Mouse (Mus musculus) heart, embryonic 11.5 days (tissue): Measurements from ENCODE around the gene Fcgrt. TPM values are rescaled to one million over a fixed set of nuclear protein-coding genes. Genes with fewer than 3 reads are reported as not detected.

Source experiments
- ATAC-seq: fragments of 200-750 bp; cut with Nextera tagmentation; replicated peaks from 2 replicates; pipeline ENCODE4 v1.8.0; 2017; ENCODE audit warnings: moderate library complexity; ENCODE audit not compliant: insufficient number of reproducible peaks, low FRiP score, low TSS enrichment
- H3K27ac ChIP-seq: fragments of 300-500 bp; sonication (generic); 2 replicates; pipeline ENCODE4 v1.5.1; 2014; ENCODE audit warnings: mild to moderate bottlenecking, low read depth, low read length
- H3K27me3 ChIP-seq: fragments of 300-500 bp; sonication (generic); 2 replicates; pipeline ENCODE4 v1.6.1; 2014; ENCODE audit warnings: mild to moderate bottlenecking, low read length, mixed read lengths; ENCODE audit not compliant: control insufficient read depth, insufficient read depth
- H3K36me3 ChIP-seq: fragments of 300-500 bp; sonication (generic); 2 replicates; pipeline ENCODE4 v1.6.1; 2014; ENCODE audit warnings: mild to moderate bottlenecking, low read length, moderate library complexity, mixed read lengths; ENCODE audit not compliant: control insufficient read depth, insufficient read depth
- H3K4me1 ChIP-seq: fragments of 300-500 bp; sonication (generic); 2 replicates; pipeline ENCODE4 v1.6.1; 2014; ENCODE audit warnings: low read length; ENCODE audit not compliant: control insufficient read depth, insufficient read depth
- H3K4me2 ChIP-seq: fragments of 300-500 bp; sonication (generic); 2 replicates; pipeline ENCODE4 v1.6.1; 2014; ENCODE audit warnings: mild to moderate bottlenecking, moderate library complexity
- H3K4me3 ChIP-seq: fragments of 300-500 bp; sonication (generic); 2 replicates; pipeline ENCODE4 v1.5.1; 2014; ENCODE audit warnings: low read depth, low read length
- H3K9ac ChIP-seq: fragments of 300-500 bp; sonication (generic); 2 replicates; pipeline ENCODE4 v1.6.1; 2014; ENCODE audit warnings: mild to moderate bottlenecking, low read depth, low read length, moderate library complexity
- H3K9me3 ChIP-seq: fragments of 300-500 bp; sonication (generic); replicated peaks from 2 replicates; pipeline ENCODE4 v1.6.1; 2016; ENCODE audit warnings: low read length; ENCODE audit not compliant: control insufficient read depth
- WGBS: fragments of 180-500 bp; shearing (Covaris S2); extraction: QIAGEN DNeasy Blood & Tissue Kit; methylation state at CpG from one replicate; pipeline ENCODE4 v1.1.7; 2014; ENCODE audit not compliant: insufficient replicate concordance; 5-methylcytosine and 5-hydroxymethylcytosine counted together
- polyA plus RNA-seq: library from polyadenylated mRNA; unstranded; fragments of >200 nt; fragmentation: Nextera tagmentation; extraction: Ambion mirVana; gene quantifications from 2 replicates; pipeline ENCODE4 v1.2.1, GENCODE M21; 2014

The Fcgrt gene
- polyA plus RNA-seq, 1 experiment from 2014 or later = 15.1 TPM

- Histone ChIP-seq H3K4me2 (peak overlapping the region; percentile 88), H3K9me3 (no peaks in the 10 kb centered on the region), H3K27ac (peak overlapping the region; percentile 77), H3K4me1 (peaks cover 11% of the 10 kb centered on the region), H3K9ac (peak overlapping the region; percentile 80), H3K36me3 (no peaks in the 10 kb centered on the region), H3K27me3 (peaks cover 4% of the 10 kb centered on the region; the same call in 1 of the 2 replicates), H3K4me3 (peak overlapping the region; percentile 71)
- no peak for ATAC-seq
- WGBS = 68% methylated on average over 3 of the region's 3 CpGs
Observed at GRCm38 (mm10) chr7:45135370-45135769, 31.7 kb upstream of the Fcgrt start.

GRCm38 (mm10) chr7:45134544-45135026 is 30.9 kb upstream of the Fcgrt start:
- peak overlapping the region; percentile 88 for H3K4me2 ChIP-seq
- H3K4me3 ChIP-seq = no peak overlapping the region
- ATAC-seq = peak; percentile 32
- H3K9ac ChIP-seq = no peak overlapping the region
- peak overlapping the region; percentile 77; the same call in 1 of the 2 replicates for H3K27ac ChIP-seq
- 7% methylated on average over 12 of the region's 12 CpGs for WGBS
- peaks cover 14% of the 10 kb centered on the region for H3K4me1 ChIP-seq
- no peaks in the 10 kb centered on the region for H3K36me3 ChIP-seq
- no peaks in the 10 kb centered on the region for H3K9me3 ChIP-seq
- peaks cover 4% of the 10 kb centered on the region; the same call in 1 of the 2 replicates for H3K27me3 ChIP-seq

- Histone ChIP-seq H3K9me3 (no peaks in the 10 kb centered on the region), H3K4me2 (no peak overlapping the region), H3K27ac (no peak overlapping the region), H3K4me1 (peaks cover 14% of the 10 kb centered on the region), H3K4me3 (no peak overlapping the region), H3K27me3 (peaks cover 4% of the 10 kb centered on the region; the same call in 1 of the 2 replicates), H3K9ac (no peak overlapping the region), H3K36me3 (no peaks in the 10 kb centered on the region)
- 77% methylated on average over 8 of the region's 8 CpGs for WGBS
- no peak for ATAC-seq
Observed at GRCm38 (mm10) chr7:45133446-45134159, 30.0 kb upstream of the Fcgrt start.

GRCm38 (mm10) chr7:45131850-45132249 is 28.2 kb upstream of the Fcgrt start:
- 62% methylated on average over 11 of the region's 11 CpGs for WGBS
- H3K4me1 ChIP-seq = peaks cover 14% of the 10 kb centered on the region
- no peak overlapping the region for H3K27ac ChIP-seq
- no peak overlapping the region for H3K4me3 ChIP-seq
- 0 out of 2 replicates have a peak overlapping the region, but pooled peaks have one; percentile 10 for H3K9ac ChIP-seq
- peaks cover 4% of the 10 kb centered on the region; the same call in 1 of the 2 replicates for H3K27me3 ChIP-seq
- no peak overlapping the region for H3K4me2 ChIP-seq
- H3K36me3 ChIP-seq = peaks cover 5% of the 10 kb centered on the region
- no peaks in the 10 kb centered on the region for H3K9me3 ChIP-seq
- no peak for ATAC-seq

GRCm38 (mm10) chr7:45129776-45130512 is 26.3 kb upstream of the Fcgrt start:
- H3K9me3 ChIP-seq = no peaks in the 10 kb centered on the region
- no peak for ATAC-seq
- H3K27me3 ChIP-seq = no peaks in the 10 kb centered on the region
- H3K27ac ChIP-seq = peak overlapping the region; percentile 85; the same call in 1 of the 2 replicates
- peaks cover 24% of the 10 kb centered on the region for H3K36me3 ChIP-seq
- H3K4me3 ChIP-seq = peak overlapping the region; percentile 93
- H3K9ac ChIP-seq = peak overlapping the region; percentile 77
- H3K4me1 ChIP-seq = peaks cover 22% of the 10 kb centered on the region
- peak overlapping the region; percentile 83 for H3K4me2 ChIP-seq
- WGBS = 49% methylated on average over 15 of the region's 15 CpGs

GRCm38 (mm10) chr7:45129318-45129717 is 25.7 kb upstream of the Fcgrt start:
- H3K4me3 ChIP-seq = peak overlapping the region; percentile 93
- H3K27me3 ChIP-seq = no peaks in the 10 kb centered on the region
- WGBS = 3% methylated on average over 17 of the region's 17 CpGs
- H3K27ac ChIP-seq = peak overlapping the region; percentile 85
- H3K9ac ChIP-seq = peak overlapping the region; percentile 77
- H3K4me1 ChIP-seq = peaks cover 25% of the 10 kb centered on the region
- ATAC-seq = peak; percentile 15; the same call in 1 of the 2 replicates
- no peaks in the 10 kb centered on the region for H3K9me3 ChIP-seq
- peak overlapping the region; percentile 83 for H3K4me2 ChIP-seq
- H3K36me3 ChIP-seq = peaks cover 24% of the 10 kb centered on the region

GRCm38 (mm10) chr7:45128624-45129246 is 25.1 kb upstream of the Fcgrt start, which contains the start of gene Rpl13a:
Rpl13a (minus strand) TSS chr7:45128761.
- peak within 1 kb of the TSS; percentile 96 for H3K4me2 ChIP-seq
- peak within 1 kb of the TSS; percentile 95 for H3K27ac ChIP-seq
- peak within 1 kb of the TSS; percentile 93 for H3K4me3 ChIP-seq
- H3K4me1 ChIP-seq = peaks cover 25% of the 10 kb centered on the region
- H3K9me3 ChIP-seq = no peaks in the 10 kb centered on the region
- ATAC-seq = peak; percentile 91
- H3K9ac ChIP-seq = peak within 1 kb of the TSS; percentile 100
- under 1% methylated on average over 48 of the region's 48 CpGs for WGBS
- no peaks in the 10 kb centered on the region for H3K27me3 ChIP-seq
- H3K36me3 ChIP-seq = peaks cover 24% of the 10 kb centered on the region

- Histone ChIP-seq H3K4me3 (peak overlapping the region; percentile 93), H3K27ac (peak overlapping the region; percentile 95), H3K9ac (peak overlapping the region; percentile 100), H3K4me2 (peak overlapping the region; percentile 96), H3K27me3 (no peaks in the 10 kb centered on the region), H3K36me3 (peaks cover 27% of the 10 kb centered on the region), H3K4me1 (peaks cover 30% of the 10 kb centered on the region), H3K9me3 (no peaks in the 10 kb centered on the region)
- ATAC-seq = no peak
- under 1% methylated on average over 6 of the region's 6 CpGs for WGBS
Observed at GRCm38 (mm10) chr7:45127700-45128224, 24.1 kb upstream of the Fcgrt start.
